Mouse (Mus musculus): ENCODE results near the gene Olfr1532-ps1. TPM values are rescaled to one million over a fixed set of nuclear protein-coding genes. Genes with fewer than 3 reads are reported as not detected.
"Not testable (repeated sequence)": the region's sequence is repeated elsewhere in the genome, so short reads cannot be mapped to it uniquely, and the experiment has no call there.

Olfr1532-ps1 gene
- not detected in 2 replicates for polyA plus RNA-seq (2016; fragmentation: Nextera tagmentation; extraction: Ambion mirVana)

GRCm38 (mm10) chr7:106907676-106908075 is at the start of gene Olfr1532-ps1:
Gene Olfr1532-ps1 (plus strand): TSS chr7:106908001.
- Histone ChIP-seq H3K27ac (no peak within 1 kb of the TSS), H3K4me1 (no peaks in the 10 kb centered on the region), H3K36me3 (no peaks in the 10 kb centered on the region), H3K4me3 (no peak within 1 kb of the TSS), H3K4me2 (replicated peaks) (no peak within 1 kb of the TSS), H3K27me3 (no peaks in the 10 kb centered on the region), H3K9me3 (replicated peaks) (no peaks in the 10 kb centered on the region; the same call in 1 of the 2 replicates), H3K9ac (no peak within 1 kb of the TSS)
- ATAC-seq (ENCODE audit: low FRiP score) = no peak
- WGBS = 66% methylated on average over 2 of the region's 2 CpGs

DNA sequence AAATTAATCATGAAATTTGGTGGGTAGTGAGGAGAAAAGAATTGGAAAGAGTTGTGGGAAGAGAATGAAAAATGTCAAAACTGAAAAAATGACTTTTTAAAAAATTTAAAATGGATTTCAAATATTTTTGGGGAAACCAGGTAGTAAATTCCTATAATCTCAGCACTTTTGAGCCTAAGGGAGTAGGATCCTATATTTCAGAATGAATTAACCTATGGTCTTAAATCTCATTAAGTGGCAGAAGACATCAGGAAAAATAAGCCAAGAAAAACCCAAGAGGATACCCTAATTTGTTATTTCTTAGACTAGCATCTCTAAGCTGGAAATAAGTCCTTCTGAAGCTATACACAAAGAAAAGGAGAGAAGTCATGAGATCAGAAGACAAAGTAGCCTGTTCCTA is 44.9 kb upstream of the Olfr1532-ps1 start, which contains the start of gene Olfr704:
Olfr704 (plus strand) TSS at position 301 of the 400 bp plus-strand sequence.
- Histone ChIP-seq H3K36me3 (no peaks in the 10 kb centered on the region), H3K9ac (no peak within 1 kb of the TSS), H3K27ac (no peak within 1 kb of the TSS), H3K4me1 (no peaks in the 10 kb centered on the region), H3K27me3 (no peaks in the 10 kb centered on the region), H3K4me3 (no peak within 1 kb of the TSS), H3K9me3 (replicated peaks) (no peaks in the 10 kb centered on the region), H3K4me2 (replicated peaks) (no peak within 1 kb of the TSS)
- no peak for ATAC-seq (ENCODE audit: low FRiP score)

- H3K27ac ChIP-seq = no peak within 1 kb of the TSS
These were observed 31.0 kb upstream of the Olfr1532-ps1 start, which contains the start of gene Olfr705 for GRCm38 (mm10) chr7:106876791-106877190. Gene Olfr705 (minus strand): TSS chr7:106876891.

DNA sequence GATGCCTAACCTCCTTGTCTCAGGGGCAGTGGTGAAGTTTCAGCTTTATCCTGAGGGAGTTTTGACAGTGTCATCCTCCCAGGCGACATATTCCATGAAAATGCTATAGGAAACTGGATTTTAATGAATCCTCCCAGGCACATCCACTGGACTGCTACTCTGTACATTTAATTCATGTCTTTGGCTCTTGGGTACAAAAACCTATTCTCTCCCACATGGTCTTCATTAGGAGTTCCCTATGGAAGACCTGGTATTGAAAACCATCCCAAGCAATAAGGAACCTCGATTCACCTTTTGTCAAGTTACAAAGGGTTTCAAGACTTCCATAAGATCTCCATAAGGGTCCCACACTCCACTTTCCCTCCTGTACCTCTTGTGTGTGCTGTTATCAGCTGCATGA is 19.7 kb upstream of the Olfr1532-ps1 start, which contains the start of gene Olfr706:
Olfr706 (minus strand) TSS at position 101 of the 400 bp plus-strand sequence.
- Histone ChIP-seq H3K27me3 (no peaks in the 10 kb centered on the region), H3K27ac (no peak within 1 kb of the TSS), H3K9me3 (replicated peaks) (no peaks in the 10 kb centered on the region), H3K4me3 (no peak within 1 kb of the TSS), H3K9ac (no peak within 1 kb of the TSS), H3K36me3 (no peaks in the 10 kb centered on the region), H3K4me1 (no peaks in the 10 kb centered on the region), H3K4me2 (replicated peaks) (no peak within 1 kb of the TSS)
- WGBS = 91% methylated on average over 2 of the region's 2 CpGs
- no peak for ATAC-seq (ENCODE audit: low FRiP score)

More at GRCm38 (mm10) chr7:106876791-106877190, 31.0 kb upstream of the Olfr1532-ps1 start, which contains the start of gene Olfr705:
- Histone ChIP-seq H3K4me3 (no peak within 1 kb of the TSS), H3K4me1 (no peaks in the 10 kb centered on the region), H3K9me3 (replicated peaks) (no peaks in the 10 kb centered on the region), H3K9ac (no peak within 1 kb of the TSS), H3K27me3 (no peaks in the 10 kb centered on the region), H3K36me3 (no peaks in the 10 kb centered on the region), H3K4me2 (replicated peaks) (no peak within 1 kb of the TSS)
- WGBS = 84% methylated on average over 3 of the region's 3 CpGs
- ATAC-seq (ENCODE audit: low FRiP score) = no peak

- H3K9ac ChIP-seq; H3K27ac ChIP-seq; H3K9me3 ChIP-seq (replicated peaks); H3K36me3 ChIP-seq; H3K4me3 ChIP-seq; H3K4me1 ChIP-seq; H3K4me2 ChIP-seq (replicated peaks); ATAC-seq (ENCODE audit: low FRiP score); H3K27me3 ChIP-seq: not testable (repeated sequence)
- WGBS = 88% methylated on average over 3 of the region's 3 CpGs
These were observed 6.7 kb upstream of the Olfr1532-ps1 start, which contains the start of gene Olfr707 for GRCm38 (mm10) chr7:106901141-106901540. Gene Olfr707 (minus strand): TSS chr7:106901241.

DNA sequence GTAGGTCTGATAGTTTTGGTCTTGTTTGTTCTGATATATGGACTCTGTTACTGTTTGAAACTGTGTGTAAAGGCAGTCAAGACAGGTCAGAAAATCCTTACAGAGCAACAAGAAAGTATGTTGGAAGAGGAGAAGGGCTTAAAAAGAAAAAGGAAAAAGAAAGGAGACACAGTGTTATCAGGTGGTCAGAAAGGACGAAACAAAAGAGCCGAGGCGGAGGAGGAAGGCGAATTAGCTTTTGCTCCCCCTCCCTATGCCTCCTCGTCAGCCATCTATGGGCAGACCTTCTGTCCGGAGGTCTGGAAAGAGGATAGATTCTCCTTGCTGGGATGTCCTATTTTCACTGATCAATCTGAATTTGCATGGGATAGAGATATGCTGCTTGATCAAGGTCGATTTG is 13.2 kb downstream of the Olfr1532-ps1 start:
- 89% methylated on average over 7 of the region's 7 CpGs for WGBS
- H3K27me3 ChIP-seq; H3K36me3 ChIP-seq; ATAC-seq (ENCODE audit: low FRiP score); H3K4me1 ChIP-seq; H3K9ac ChIP-seq; H3K27ac ChIP-seq; H3K4me3 ChIP-seq; H3K9me3 ChIP-seq (replicated peaks); H3K4me2 ChIP-seq (replicated peaks): not testable (repeated sequence)

DNA sequence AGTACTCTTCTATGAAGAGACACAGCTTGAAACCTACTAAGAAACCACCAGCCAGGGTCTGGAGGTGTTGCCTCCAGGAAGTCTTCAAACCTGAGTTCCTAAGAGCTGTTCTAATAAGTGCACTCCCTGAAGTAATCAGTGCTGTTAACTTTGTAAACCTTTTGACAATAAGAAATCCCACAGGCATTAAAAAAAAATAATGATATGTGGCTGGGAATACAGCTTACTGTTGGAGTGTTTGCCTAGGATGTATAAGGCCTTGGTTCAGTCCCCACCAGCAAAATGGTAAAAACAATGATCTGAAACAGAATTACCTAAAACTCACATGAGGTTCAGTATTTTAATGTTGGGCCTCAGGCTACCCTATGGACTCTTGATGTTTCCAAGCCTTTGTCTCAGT is 24.3 kb downstream of the Olfr1532-ps1 start, which contains the start of gene Olfr709-ps1:
Olfr709-ps1 (minus strand) TSS at position 101 of the 400 bp plus-strand sequence.
- Histone ChIP-seq H3K4me3 (no peak within 1 kb of the TSS), H3K27me3 (no peaks in the 10 kb centered on the region), H3K4me1 (no peaks in the 10 kb centered on the region), H3K27ac (no peak within 1 kb of the TSS), H3K9ac (no peak within 1 kb of the TSS), H3K4me2 (replicated peaks) (no peak within 1 kb of the TSS), H3K9me3 (replicated peaks) (no peaks in the 10 kb centered on the region), H3K36me3 (no peaks in the 10 kb centered on the region)
- no peak for ATAC-seq (ENCODE audit: low FRiP score)

- no peak within 1 kb of the TSS for H3K4me3 ChIP-seq
- no peaks in the 10 kb centered on the region for H3K36me3 ChIP-seq
- H3K4me1 ChIP-seq = no peaks in the 10 kb centered on the region
- ATAC-seq (ENCODE audit: low FRiP score) = no peak
- H3K27ac ChIP-seq = no peak within 1 kb of the TSS
- H3K9ac ChIP-seq = no peak within 1 kb of the TSS
- H3K4me2 ChIP-seq (replicated peaks) = no peak within 1 kb of the TSS
- no peaks in the 10 kb centered on the region for H3K27me3 ChIP-seq
- 80% methylated on average over 3 of the region's 3 CpGs for whole genome bisulfite sequencing
- H3K9me3 ChIP-seq (replicated peaks) = no peaks in the 10 kb centered on the region
These were observed 40.4 kb downstream of the Olfr1532-ps1 start, which contains the start of gene Olfr710 for GRCm38 (mm10) chr7:106948212-106948611. Gene Olfr710 (minus strand): TSS chr7:106948312.

DNA sequence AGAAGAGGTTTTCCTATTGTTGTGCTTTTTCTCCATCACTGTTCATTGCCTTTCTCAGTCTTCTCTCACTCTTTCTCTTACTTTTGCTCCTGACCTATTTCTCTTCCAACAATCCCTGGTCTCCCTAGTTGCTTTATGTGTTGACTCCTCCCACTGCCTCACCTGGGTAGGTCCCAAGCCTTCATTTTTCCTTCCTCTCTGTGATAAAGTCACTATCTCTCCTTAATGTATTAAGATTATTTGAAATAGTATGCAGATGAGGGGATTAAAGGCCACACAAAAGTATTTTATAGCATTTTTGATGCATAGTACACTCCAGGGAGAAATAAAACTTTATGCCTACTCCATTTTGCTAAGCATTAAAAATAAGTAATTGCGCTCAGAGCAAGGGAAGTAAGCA is 56.0 kb downstream of the Olfr1532-ps1 start, which contains the start of gene Olfr6:
Olfr6 (minus strand) TSS at position 101 of the 400 bp plus-strand sequence.
- WGBS = 83% methylated on average over 1 of the region's 1 CpGs

More for the DNA sequence above, 56.0 kb downstream of the Olfr1532-ps1 start, which contains the start of gene Olfr6:
- Histone ChIP-seq H3K4me1 (no peaks in the 10 kb centered on the region), H3K9ac (no peak within 1 kb of the TSS), H3K4me3 (no peak within 1 kb of the TSS), H3K27ac (no peak within 1 kb of the TSS), H3K27me3 (no peaks in the 10 kb centered on the region), H3K9me3 (replicated peaks) (no peaks in the 10 kb centered on the region), H3K36me3 (no peaks in the 10 kb centered on the region), H3K4me2 (replicated peaks) (no peak within 1 kb of the TSS)
- no peak for ATAC-seq (ENCODE audit: low FRiP score)

Other genes with a start within 250 kb of the Olfr1532-ps1 start
- gene Olfr693, start 227.4 kb upstream of the Olfr1532-ps1 start, polyA plus RNA-seq (2016; fragmentation: Nextera tagmentation; extraction: Ambion mirVana) = not detected in 2 replicates
- gene Olfr694, start 216.2 kb upstream of the Olfr1532-ps1 start, polyA plus RNA-seq (2016; fragmentation: Nextera tagmentation; extraction: Ambion mirVana) = not detected in 2 replicates
- not detected in 2 replicates for gene Olfr695, start 191.6 kb upstream of the Olfr1532-ps1 start, polyA plus RNA-seq (2016; fragmentation: Nextera tagmentation; extraction: Ambion mirVana)
- not detected in 2 replicates for gene Olfr697, start 165.6 kb upstream of the Olfr1532-ps1 start, polyA plus RNA-seq (2016; fragmentation: Nextera tagmentation; extraction: Ambion mirVana)
- gene Olfr698, start 152.6 kb upstream of the Olfr1532-ps1 start, polyA plus RNA-seq (2016; fragmentation: Nextera tagmentation; extraction: Ambion mirVana) = not detected in 2 replicates
- gene Olfr699, start 114.8 kb upstream of the Olfr1532-ps1 start, polyA plus RNA-seq (2016; fragmentation: Nextera tagmentation; extraction: Ambion mirVana) = not detected in 2 replicates
- not detected in 2 replicates for gene Olfr700, start 99.2 kb upstream of the Olfr1532-ps1 start, polyA plus RNA-seq (2016; fragmentation: Nextera tagmentation; extraction: Ambion mirVana)
- not detected in 2 replicates for gene Olfr701, start 93.9 kb upstream of the Olfr1532-ps1 start, polyA plus RNA-seq (2016; fragmentation: Nextera tagmentation; extraction: Ambion mirVana)
- gene Olfr702, start 74.1 kb upstream of the Olfr1532-ps1 start, polyA plus RNA-seq (2016; fragmentation: Nextera tagmentation; extraction: Ambion mirVana) = not detected in 2 replicates
- gene Olfr703, start 64.6 kb upstream of the Olfr1532-ps1 start, polyA plus RNA-seq (2016; fragmentation: Nextera tagmentation; extraction: Ambion mirVana) = not detected in 2 replicates
- gene Olfr704, start 44.8 kb upstream of the Olfr1532-ps1 start, polyA plus RNA-seq (2016; fragmentation: Nextera tagmentation; extraction: Ambion mirVana) = not detected in 2 replicates
- gene Olfr705, start 31.1 kb upstream of the Olfr1532-ps1 start, polyA plus RNA-seq (2016; fragmentation: Nextera tagmentation; extraction: Ambion mirVana) = not detected in 2 replicates
- not detected in 2 replicates for gene Olfr706, start 19.8 kb upstream of the Olfr1532-ps1 start, polyA plus RNA-seq (2016; fragmentation: Nextera tagmentation; extraction: Ambion mirVana)
- not detected in 2 replicates for gene Olfr707, start 6.8 kb upstream of the Olfr1532-ps1 start, polyA plus RNA-seq (2016; fragmentation: Nextera tagmentation; extraction: Ambion mirVana)
- not detected in 2 replicates for gene Olfr709-ps1, start 24.2 kb downstream of the Olfr1532-ps1 start, polyA plus RNA-seq (2016; fragmentation: Nextera tagmentation; extraction: Ambion mirVana)
- gene Olfr710, start 40.3 kb downstream of the Olfr1532-ps1 start, polyA plus RNA-seq (2016; fragmentation: Nextera tagmentation; extraction: Ambion mirVana) = not detected in 2 replicates
- not detected in 2 replicates for gene Olfr6, start 55.9 kb downstream of the Olfr1532-ps1 start, polyA plus RNA-seq (2016; fragmentation: Nextera tagmentation; extraction: Ambion mirVana)
- not detected in 2 replicates for gene Olfr711, start 67.5 kb downstream of the Olfr1532-ps1 start, polyA plus RNA-seq (2016; fragmentation: Nextera tagmentation; extraction: Ambion mirVana)
- gene Olfr2, start 98.1 kb downstream of the Olfr1532-ps1 start, polyA plus RNA-seq (2016; fragmentation: Nextera tagmentation; extraction: Ambion mirVana) = not detected in 2 replicates
- gene Olfr713, start 123.2 kb downstream of the Olfr1532-ps1 start, polyA plus RNA-seq (2016; fragmentation: Nextera tagmentation; extraction: Ambion mirVana) = not detected in 2 replicates
- not detected in 2 replicates for gene Olfr714, start 163.0 kb downstream of the Olfr1532-ps1 start, polyA plus RNA-seq (2016; fragmentation: Nextera tagmentation; extraction: Ambion mirVana)
- gene Olfr17, start 185.2 kb downstream of the Olfr1532-ps1 start, polyA plus RNA-seq (2016; fragmentation: Nextera tagmentation; extraction: Ambion mirVana) = not detected in 2 replicates
- not detected in 2 replicates for gene Olfr715b, start 202.4 kb downstream of the Olfr1532-ps1 start, polyA plus RNA-seq (2016; fragmentation: Nextera tagmentation; extraction: Ambion mirVana)
- gene Olfr715, start 223.1 kb downstream of the Olfr1532-ps1 start, polyA plus RNA-seq (2016; fragmentation: Nextera tagmentation; extraction: Ambion mirVana) = not detected in 2 replicates
- gene Olfr716, start 230.3 kb downstream of the Olfr1532-ps1 start, polyA plus RNA-seq (2016; fragmentation: Nextera tagmentation; extraction: Ambion mirVana) = not detected in 2 replicates